Mouse (Mus musculus) CH12.LX (cell line): ENCODE results near the gene Gm45623. TPM values are rescaled to one million over a fixed set of nuclear protein-coding genes. Genes with fewer than 3 reads are reported as not detected.

Experiments
- DNase-seq: peaks from one replicate; pipeline ENCODE4 v3.0.0-alpha.2; 2013; ENCODE audit errors: extremely low read depth
- H3K27ac ChIP-seq: 2 replicates; pipeline ENCODE4 v1.5.1; 2012; ENCODE audit warnings: low read depth, mild to moderate bottlenecking, control low read depth, moderate library complexity; ENCODE audit not compliant: insufficient read depth
- H3K27me3 ChIP-seq: replicated peaks from 2 replicates; pipeline ENCODE3; 2012; ENCODE audit warnings: inconsistent platforms
- H3K36me3 ChIP-seq, 2 experiments: replicated peaks in 1 of 2; 2 replicates each; pipeline versions ENCODE3 to v1.6.1; 2012; ENCODE audit warnings: inconsistent platforms in 1 of 2, low read length in 1 of 2, mild to moderate bottlenecking in 1 of 2, mixed read lengths in 1 of 2, moderate library complexity in 1 of 2; ENCODE audit not compliant: control insufficient read depth in 1 of 2, insufficient read depth in 1 of 2
- H3K4me1 ChIP-seq, 2 experiments: 2 replicates each; pipeline ENCODE4 v1.6.1; 2012; ENCODE audit warnings: inconsistent platforms in 1 of 2, moderate library complexity in 1 of 2; ENCODE audit not compliant: insufficient read depth in 2 of 2, control insufficient read depth in 1 of 2
- H3K4me2 ChIP-seq: 2 replicates; pipeline ENCODE4 v1.6.1; 2012; ENCODE audit warnings: low read depth, mild to moderate bottlenecking, control low read depth; ENCODE audit not compliant: poor library complexity, insufficient read depth, severe bottlenecking
- H3K4me3 ChIP-seq, 3 experiments: fragments of 150-350 bp in 1 of 3; sonication (generic) in 1 of 3; replicated peaks in 1 of 3; 2 replicates each; pipeline versions ENCODE3 to v1.5.1; 2011 to 2012; ENCODE audit warnings: low read depth in 2 of 3, low read length in 2 of 3, mild to moderate bottlenecking in 2 of 3, moderate library complexity in 2 of 3, control low read depth in 1 of 3, improper control_type of control experiment in 1 of 3, inconsistent platforms in 1 of 3, mixed read lengths in 1 of 3; ENCODE audit not compliant: poor library complexity in 1 of 3
- H3K79me2 ChIP-seq: replicated peaks from 2 replicates; pipeline ENCODE4 v1.6.1; 2012; ENCODE audit warnings: mild to moderate bottlenecking, moderate library complexity; ENCODE audit not compliant: control insufficient read depth, poor library complexity, insufficient read depth, severe bottlenecking; ENCODE audit errors: extremely low read depth
- H3K9ac ChIP-seq: 2 replicates; pipeline ENCODE4 v1.6.1; 2012; ENCODE audit warnings: low read depth, mild to moderate bottlenecking, control low read depth, moderate library complexity; ENCODE audit not compliant: insufficient read depth
- H3K9me3 ChIP-seq: replicated peaks from 2 replicates; pipeline ENCODE3; 2012; ENCODE audit warnings: low read length, inconsistent platforms, mixed read lengths
- CHD2 ChIP-seq: IDR thresholded peaks from 2 replicates; pipeline ENCODE4 v1.6.1; 2011; ENCODE audit warnings: low read length, improper control_type of control experiment
- ELF1 ChIP-seq: IDR thresholded peaks from 2 replicates; pipeline ENCODE4 v1.6.1; 2014; ENCODE audit warnings: low read depth, mild to moderate bottlenecking, inconsistent platforms, low read length, improper control_type of control experiment
- EP300 ChIP-seq: IDR thresholded peaks from 2 replicates; pipeline ENCODE4 v1.6.1; 2011; ENCODE audit warnings: low read length, improper control_type of control experiment
- JUN ChIP-seq: IDR thresholded peaks from 2 replicates; pipeline ENCODE4 v1.6.1; 2011; ENCODE audit warnings: low read depth, mild to moderate bottlenecking, low read length, improper control_type of control experiment, moderate library complexity; ENCODE audit not compliant: insufficient read depth
- JUND ChIP-seq: conservative IDR thresholded peaks from 2 replicates; pipeline ENCODE4 v1.6.1; 2011; ENCODE audit warnings: low read depth, low read length, improper control_type of control experiment
- KAT2A ChIP-seq: IDR thresholded peaks from 2 replicates; pipeline ENCODE4 v1.6.1; 2012; ENCODE audit warnings: low read length, improper control_type of control experiment, inconsistent platforms; ENCODE audit not compliant: insufficient replicate concordance
- MAZ ChIP-seq: IDR thresholded peaks from 2 replicates; pipeline ENCODE4 v1.6.1; 2012; ENCODE audit warnings: low read depth, mild to moderate bottlenecking, inconsistent platforms, low read length, improper control_type of control experiment, moderate library complexity
- MEF2A ChIP-seq: IDR thresholded peaks from 2 replicates; pipeline ENCODE4 v1.6.1; 2014; ENCODE audit warnings: low read depth, mild to moderate bottlenecking, inconsistent platforms, low read length, improper control_type of control experiment, borderline replicate concordance
- MXI1 ChIP-seq: IDR thresholded peaks from 2 replicates; pipeline ENCODE4 v1.6.1; 2011; ENCODE audit warnings: mild to moderate bottlenecking, low read depth, low read length, improper control_type of control experiment
- NRF1 ChIP-seq: IDR thresholded peaks from 2 replicates; pipeline ENCODE4 v1.6.1; 2014; ENCODE audit warnings: low read depth, mild to moderate bottlenecking, inconsistent platforms, low read length, improper control_type of control experiment, moderate library complexity
- POLR2AphosphoS2 ChIP-seq: IDR thresholded peaks from 2 replicates; pipeline ENCODE4 v1.6.1; 2011; ENCODE audit warnings: low read depth, low read length, improper control_type of control experiment
- RAD21 ChIP-seq: IDR thresholded peaks from 2 replicates; pipeline ENCODE4 v1.6.1; 2011; ENCODE audit warnings: low read depth, mild to moderate bottlenecking, low read length, improper control_type of control experiment, moderate library complexity
- RCOR1 ChIP-seq: conservative IDR thresholded peaks from 2 replicates; pipeline ENCODE4 v1.6.1; 2012; ENCODE audit warnings: low read depth, mild to moderate bottlenecking, inconsistent platforms, low read length, improper control_type of control experiment
- TCF12 ChIP-seq: IDR thresholded peaks from 2 replicates; pipeline ENCODE4 v1.6.1; 2014; ENCODE audit warnings: low read depth, mild to moderate bottlenecking, inconsistent platforms, low read length, improper control_type of control experiment
- USF1 ChIP-seq: IDR thresholded peaks from 2 replicates; pipeline ENCODE4 v1.6.1; 2014; ENCODE audit warnings: low read depth, mild to moderate bottlenecking, inconsistent platforms, low read length, improper control_type of control experiment
- ZMIZ1 ChIP-seq: IDR thresholded peaks from 2 replicates; pipeline ENCODE4 v1.6.1; 2012; ENCODE audit warnings: low read depth, mild to moderate bottlenecking, inconsistent platforms, low read length, improper control_type of control experiment
- ZNF384 ChIP-seq: IDR thresholded peaks from 2 replicates; pipeline ENCODE4 v1.6.1; 2012; ENCODE audit warnings: low read depth, low read length, improper control_type of control experiment, inconsistent platforms
- dilution Hi-C: fragments of 300-500 bp; cut with MboI; formaldehyde crosslinking; loops from 2 replicates; pipeline ENCODE4 v1.14.3; 2020; ENCODE audit warnings: low sequenced_read_pairs; ENCODE audit not compliant: extremely low pct_unique_long_range_greater_than_20kb, extremely low pct_ligation_motif_present
- in situ Hi-C: fragments of 300-500 bp; cut with MboI; formaldehyde crosslinking; loops from 3 replicates; pipeline ENCODE4 v1.14.3; 2019; ENCODE audit warnings: low sequenced_read_pairs, low pct_ligation_motif_present, low pct_unique_long_range_greater_than_20kb, mixed read lengths
- polyA plus RNA-seq: library from polyadenylated mRNA; unstranded; fragments of >175 nt; gene quantifications from 2 replicates; pipeline ENCODE4 v1.2.1, GENCODE M21; 2012; ENCODE audit warnings: low read depth; ENCODE audit not compliant: insufficient read length
- total RNA-seq, 2 experiments: library from RNA; depleted of rRNA; stranded (reverse); fragments of 300-350 nt in 1 of 2; fragments of >200 nt in 1 of 2; gene quantifications; 2 replicates each; pipeline ENCODE4 v1.2.3; 2012 to 2014

The Gm45623 gene
- total and polyA plus RNA-seq, 3 experiments, result not detected

GRCm38 (mm10) chr13:56790683-56791082 is 37.1 kb upstream of the Gm45623 start:
- dilution Hi-C loops (no loop called here), in situ Hi-C loops (no loop called here)
- no peak overlapping the region for H3K9ac ChIP-seq
- no peak overlapping the region for H3K4me2 ChIP-seq
- DNase-seq, result no peak
- H3K4me3 ChIP-seq, result no peak overlapping the region
- no peaks in the 10 kb centered on the region for H3K79me2 ChIP-seq
- peaks cover 7% of the 10 kb centered on the region for H3K9me3 ChIP-seq
- no peaks in the 10 kb centered on the region for H3K36me3 ChIP-seq
- TF ChIP-seq TCF12 (no peak), ZMIZ1 (no peak), MXI1 (no peak), KAT2A (no peak), NRF1 (no peak), MAZ (no peak), CHD2 (no peak), JUN (no peak)
- no peak overlapping the region for H3K27ac ChIP-seq
- H3K4me1 ChIP-seq, result no peaks in the 10 kb centered on the region
- H3K27me3 ChIP-seq, result peaks cover 62% of the 10 kb centered on the region

- no peaks in the 10 kb centered on the region for H3K36me3 ChIP-seq
- H3K4me2 ChIP-seq, result no peak overlapping the region
- in situ Hi-C loops, result no loop called here
- TF ChIP-seq ELF1 (no peak), MAZ (no peak), RAD21 (no peak), POLR2AphosphoS2 (no peak), EP300 (no peak), RCOR1 (no peak), USF1 (no peak), MXI1 (no peak), KAT2A (no peak), MEF2A (no peak), ZMIZ1 (no peak), JUND (no peak), ZNF384 (no peak)
- H3K4me3 ChIP-seq, result no peak overlapping the region
- H3K27me3 ChIP-seq, result peaks cover 68% of the 10 kb centered on the region
- H3K9ac ChIP-seq, result no peak overlapping the region
- H3K79me2 ChIP-seq, result no peaks in the 10 kb centered on the region
- peaks cover 8% of the 10 kb centered on the region for H3K9me3 ChIP-seq
- H3K4me1 ChIP-seq, result no peaks in the 10 kb centered on the region
- no peak overlapping the region for H3K27ac ChIP-seq
- no peak for DNase-seq
- dilution Hi-C loops, result no loop called here
Observed at GRCm38 (mm10) chr13:56782621-56783020, 29.0 kb upstream of the Gm45623 start.
